Mouse (Mus musculus): Measurements from ENCODE around the gene Wdr17. TPM values are rescaled to one million over a fixed set of nuclear protein-coding genes. Genes with fewer than 3 reads are reported as not detected.

The Wdr17 gene
- total RNA-seq, 1 experiment, result 1.2 TPM

- in situ Hi-C loops (cut with MboI; ENCODE audit: low sequenced_read_pairs in 2 of 2, unreplicated experiment in 2 of 2), result no loop called here
- TF ChIP-seq CHD2 (IDR thresholded peaks at IDR 0.05; ENCODE audit: low read depth, low read length) (no peak), MAFK (IDR thresholded peaks at IDR 0.05; ENCODE audit: insufficient read depth, low read depth, low read length) (no peak)
- Histone ChIP-seq H3K36me3 (ENCODE audit: control insufficient read depth, insufficient read depth, low read length, poor library complexity, severe bottlenecking) (no peaks in the 10 kb centered on the region), H3K9me3 (ENCODE audit: control insufficient read depth, insufficient read depth, low read depth, low read length) (no peaks in the 10 kb centered on the region), H3K4me3 (ENCODE audit: insufficient read depth in 1 of 2, low read depth in 1 of 2, low read length in 2 of 2, poor library complexity in 1 of 2, severe bottlenecking in 1 of 2) (peak overlapping the region; percentile 4 to 9; a peak in 2 of 4 replicates), H3K27ac (ENCODE audit: insufficient read depth, low read depth, low read length, poor library complexity, severe bottlenecking) (no peak overlapping the region), H3K9ac (ENCODE audit: insufficient read depth, low read depth, low read length, poor library complexity, severe bottlenecking) (no peak overlapping the region), H3K4me1 (ENCODE audit: control insufficient read depth in 2 of 2, insufficient read depth in 2 of 2, low read length in 2 of 2, poor library complexity in 1 of 2) (no peaks in the 10 kb centered on the region)
- no peak for DNase-seq (ENCODE audit: low read depth, low spot score)
Observed at GRCm38 (mm10) chr8:54917710-54918109, 30.7 kb upstream of the Wdr17 start.

- in situ Hi-C loops (cut with MboI; ENCODE audit: low sequenced_read_pairs in 2 of 2, unreplicated experiment in 2 of 2), result no loop called here
Observed at GRCm38 (mm10) chr8:54912891-54913290, 25.9 kb upstream of the Wdr17 start.

GRCm38 (mm10) chr8:54899444-54899843 lies 12.5 kb upstream of the Wdr17 start:
- Histone ChIP-seq H3K9me3 (ENCODE audit: control insufficient read depth, insufficient read depth, low read depth, low read length) (no peaks in the 10 kb centered on the region), H3K9ac (ENCODE audit: insufficient read depth, low read depth, low read length, poor library complexity, severe bottlenecking) (no peak overlapping the region), H3K4me3 (ENCODE audit: insufficient read depth in 1 of 2, low read depth in 1 of 2, low read length in 2 of 2, poor library complexity in 1 of 2, severe bottlenecking in 1 of 2) (no peak overlapping the region), H3K4me1 (ENCODE audit: control insufficient read depth in 2 of 2, insufficient read depth in 2 of 2, low read length in 2 of 2, poor library complexity in 1 of 2) (no peaks in the 10 kb centered on the region), H3K27ac (ENCODE audit: insufficient read depth, low read depth, low read length, poor library complexity, severe bottlenecking) (no peak overlapping the region), H3K36me3 (ENCODE audit: control insufficient read depth, insufficient read depth, low read length, poor library complexity, severe bottlenecking) (no peaks in the 10 kb centered on the region)
- TF ChIP-seq ZNF384 (IDR thresholded peaks at IDR 0.05; ENCODE audit: low read depth, low read length) (no peak), CHD2 (IDR thresholded peaks at IDR 0.05; ENCODE audit: low read depth, low read length) (no peak), ZC3H11A (IDR thresholded peaks at IDR 0.05; ENCODE audit: borderline replicate concordance, low read depth, low read length) (no peak), MAFK (IDR thresholded peaks at IDR 0.05; ENCODE audit: insufficient read depth, low read depth, low read length) (peak; percentile 63; the same call in 1 of the 2 replicates)
- in situ Hi-C loops (cut with MboI; ENCODE audit: low sequenced_read_pairs in 2 of 2, unreplicated experiment in 2 of 2), result no loop called here
- no peak for DNase-seq (ENCODE audit: low read depth, low spot score)

More at GRCm38 (mm10) chr8:54912891-54913290, 25.9 kb upstream of the Wdr17 start:
- no peak overlapping the region for H3K9ac ChIP-seq (ENCODE audit: insufficient read depth, low read depth, low read length, poor library complexity, severe bottlenecking)
- no peaks in the 10 kb centered on the region for H3K4me1 ChIP-seq (ENCODE audit: control insufficient read depth in 2 of 2, insufficient read depth in 2 of 2, low read length in 2 of 2, poor library complexity in 1 of 2)
- H3K9me3 ChIP-seq (ENCODE audit: control insufficient read depth, insufficient read depth, low read depth, low read length), result no peaks in the 10 kb centered on the region
- DNase-seq (ENCODE audit: low read depth, low spot score), result no peak
- H3K27ac ChIP-seq (ENCODE audit: insufficient read depth, low read depth, low read length, poor library complexity, severe bottlenecking), result no peak overlapping the region
- no peaks in the 10 kb centered on the region for H3K36me3 ChIP-seq (ENCODE audit: control insufficient read depth, insufficient read depth, low read length, poor library complexity, severe bottlenecking)
- no peak for TF ChIP-seq CHD2 (IDR thresholded peaks at IDR 0.05; ENCODE audit: low read depth, low read length)
- no peak for TF ChIP-seq MAFK (IDR thresholded peaks at IDR 0.05; ENCODE audit: insufficient read depth, low read depth, low read length)
- TF ChIP-seq ZNF384 (IDR thresholded peaks at IDR 0.05; ENCODE audit: low read depth, low read length), result no peak
- TF ChIP-seq ZC3H11A (IDR thresholded peaks at IDR 0.05; ENCODE audit: borderline replicate concordance, low read depth, low read length), result no peak
- TF ChIP-seq HCFC1 (IDR thresholded peaks at IDR 0.05; ENCODE audit: borderline replicate concordance, insufficient read depth, low read length), result no peak
- no peak overlapping the region for H3K4me3 ChIP-seq (ENCODE audit: insufficient read depth in 1 of 2, low read depth in 1 of 2, low read length in 2 of 2, poor library complexity in 1 of 2, severe bottlenecking in 1 of 2)

GRCm38 (mm10) chr8:54894637-54895322 lies 7.8 kb upstream of the Wdr17 start:
- no peaks in the 10 kb centered on the region for H3K9me3 ChIP-seq (ENCODE audit: control insufficient read depth, insufficient read depth, low read depth, low read length)
- no peak overlapping the region for H3K9ac ChIP-seq (ENCODE audit: insufficient read depth, low read depth, low read length, poor library complexity, severe bottlenecking)
- in situ Hi-C loops (cut with MboI; ENCODE audit: low sequenced_read_pairs in 2 of 2, unreplicated experiment in 2 of 2), result no loop called here
- no peaks in the 10 kb centered on the region for H3K4me1 ChIP-seq (ENCODE audit: control insufficient read depth in 2 of 2, insufficient read depth in 2 of 2, low read length in 2 of 2, poor library complexity in 1 of 2)
- no peak overlapping the region for H3K4me3 ChIP-seq (ENCODE audit: insufficient read depth in 1 of 2, low read depth in 1 of 2, low read length in 2 of 2, poor library complexity in 1 of 2, severe bottlenecking in 1 of 2)
- no peak for TF ChIP-seq CHD2 (IDR thresholded peaks at IDR 0.05; ENCODE audit: low read depth, low read length)
- no peak for TF ChIP-seq ZC3H11A (IDR thresholded peaks at IDR 0.05; ENCODE audit: borderline replicate concordance, low read depth, low read length)
- TF ChIP-seq HCFC1 (IDR thresholded peaks at IDR 0.05; ENCODE audit: borderline replicate concordance, insufficient read depth, low read length), result no peak
- no peak for TF ChIP-seq ZNF384 (IDR thresholded peaks at IDR 0.05; ENCODE audit: low read depth, low read length)
- no peak for TF ChIP-seq MAFK (IDR thresholded peaks at IDR 0.05; ENCODE audit: insufficient read depth, low read depth, low read length)
- H3K27ac ChIP-seq (ENCODE audit: insufficient read depth, low read depth, low read length, poor library complexity, severe bottlenecking), result no peak overlapping the region
- no peak for DNase-seq (ENCODE audit: low read depth, low spot score)
- no peaks in the 10 kb centered on the region for H3K36me3 ChIP-seq (ENCODE audit: control insufficient read depth, insufficient read depth, low read length, poor library complexity, severe bottlenecking)

- no peaks in the 10 kb centered on the region for H3K9me3 ChIP-seq (ENCODE audit: control insufficient read depth, insufficient read depth, low read depth, low read length)
- in situ Hi-C loops (cut with MboI; ENCODE audit: low sequenced_read_pairs in 2 of 2, unreplicated experiment in 2 of 2), result no loop called here
- no peak overlapping the region for H3K9ac ChIP-seq (ENCODE audit: insufficient read depth, low read depth, low read length, poor library complexity, severe bottlenecking)
- H3K27ac ChIP-seq (ENCODE audit: insufficient read depth, low read depth, low read length, poor library complexity, severe bottlenecking), result no peak overlapping the region
- no peak for DNase-seq (ENCODE audit: low read depth, low spot score)
- no peak overlapping the region for H3K4me3 ChIP-seq (ENCODE audit: insufficient read depth in 1 of 2, low read depth in 1 of 2, low read length in 2 of 2, poor library complexity in 1 of 2, severe bottlenecking in 1 of 2)
- H3K36me3 ChIP-seq (ENCODE audit: control insufficient read depth, insufficient read depth, low read length, poor library complexity, severe bottlenecking), result no peaks in the 10 kb centered on the region
- H3K4me1 ChIP-seq (ENCODE audit: control insufficient read depth in 2 of 2, insufficient read depth in 2 of 2, low read length in 2 of 2, poor library complexity in 1 of 2), result no peaks in the 10 kb centered on the region
- no peak for TF ChIP-seq CHD2 (IDR thresholded peaks at IDR 0.05; ENCODE audit: low read depth, low read length)
- no peak for TF ChIP-seq MAFK (IDR thresholded peaks at IDR 0.05; ENCODE audit: insufficient read depth, low read depth, low read length)
- no peak for TF ChIP-seq ZNF384 (IDR thresholded peaks at IDR 0.05; ENCODE audit: low read depth, low read length)
- no peak for TF ChIP-seq ZC3H11A (IDR thresholded peaks at IDR 0.05; ENCODE audit: borderline replicate concordance, low read depth, low read length)
- TF ChIP-seq HCFC1 (IDR thresholded peaks at IDR 0.05; ENCODE audit: borderline replicate concordance, insufficient read depth, low read length), result no peak
Observed at GRCm38 (mm10) chr8:54894180-54894579, 7.2 kb upstream of the Wdr17 start.

Measured in ES-E14 (cell line).